Mouse (Mus musculus): ENCODE measurements around the gene Macc1. TPM values are rescaled to one million over a fixed set of nuclear protein-coding genes. Genes with fewer than 3 reads are reported as not detected.

Gene Macc1
- 0.04 TPM in 1 of 2 replicates, not detected in the other for polyA plus RNA-seq (2015; fragmentation: Nextera tagmentation; extraction: Ambion mirVana)

DNA sequence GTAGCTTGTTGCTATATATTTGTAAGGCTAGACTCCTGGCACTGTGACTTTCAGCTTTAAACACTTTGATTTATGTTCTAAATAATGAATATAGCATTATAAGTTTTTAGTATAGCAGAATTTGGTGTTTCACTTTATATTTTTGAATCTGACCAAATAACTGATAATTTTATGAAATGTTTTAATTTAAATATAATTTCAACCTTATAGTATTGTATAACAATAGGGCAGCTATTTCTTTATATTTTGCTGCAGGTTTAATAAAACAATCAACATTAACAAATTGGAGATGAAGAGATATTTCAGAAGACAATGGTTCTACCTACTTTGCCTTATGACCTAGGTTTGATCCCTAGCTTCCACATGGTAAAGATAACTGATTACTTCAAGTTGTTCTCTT lies at the start of gene Macc1:
TSS of gene Macc1 (plus strand) at position 301 of the 400 bp plus-strand sequence.
- H3K9ac ChIP-seq, result no peak within 1 kb of the TSS
- no peaks in the 10 kb centered on the region for H3K27me3 ChIP-seq
- no peak within 1 kb of the TSS for H3K27ac ChIP-seq (replicated peaks)
- no peak within 1 kb of the TSS for H3K4me3 ChIP-seq
- ATAC-seq (ENCODE audit: low FRiP score, low read depth), result no peak
- no peaks in the 10 kb centered on the region for H3K9me3 ChIP-seq
- H3K36me3 ChIP-seq, result no peaks in the 10 kb centered on the region
- no peak within 1 kb of the TSS for H3K4me2 ChIP-seq
- no peaks in the 10 kb centered on the region for H3K4me1 ChIP-seq (replicated peaks)

GRCm38 (mm10) chr12:119264506-119264905 lies 49.6 kb upstream of the Macc1 start:
- Histone ChIP-seq H3K36me3 (no peaks in the 10 kb centered on the region), H3K4me3 (no peak overlapping the region), H3K27ac (replicated peaks) (no peak overlapping the region), H3K4me1 (replicated peaks) (no peaks in the 10 kb centered on the region), H3K27me3 (no peaks in the 10 kb centered on the region), H3K4me2 (no peak overlapping the region), H3K9ac (no peak overlapping the region), H3K9me3 (no peaks in the 10 kb centered on the region)
- WGBS, result 95% methylated on average over 3 of the region's 3 CpGs
- ATAC-seq (ENCODE audit: low FRiP score, low read depth), result no peak

DNA sequence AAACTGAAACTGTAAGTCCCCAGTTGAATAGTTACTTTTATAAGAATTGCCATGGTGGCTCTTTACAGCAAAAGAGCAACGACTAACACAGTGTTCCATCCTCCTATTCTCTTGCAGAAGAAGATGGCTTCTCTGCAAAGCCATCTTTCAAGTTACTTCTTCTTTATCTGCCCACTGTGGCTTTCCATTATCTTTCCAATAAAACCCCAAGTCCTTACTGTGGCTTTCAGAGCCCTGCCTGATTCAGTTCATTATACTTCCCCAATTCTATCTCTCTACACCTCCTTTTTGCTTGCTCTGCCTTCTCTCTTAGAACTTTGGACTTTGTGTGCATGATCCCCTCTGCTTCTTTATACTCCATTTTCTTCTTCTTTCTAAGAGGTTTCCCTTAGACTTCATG lies 45.3 kb upstream of the Macc1 start:
- Histone ChIP-seq H3K4me3 (no peak overlapping the region), H3K9me3 (no peaks in the 10 kb centered on the region), H3K27ac (replicated peaks) (no peak overlapping the region), H3K9ac (no peak overlapping the region), H3K4me2 (no peak overlapping the region), H3K36me3 (no peaks in the 10 kb centered on the region), H3K27me3 (no peaks in the 10 kb centered on the region), H3K4me1 (replicated peaks) (no peaks in the 10 kb centered on the region)
- ATAC-seq (ENCODE audit: low FRiP score, low read depth), result no peak
- 71% methylated on average over 1 of the region's 1 CpGs for WGBS

GRCm38 (mm10) chr12:119270036-119270435 lies 44.0 kb upstream of the Macc1 start:
- WGBS, result 83% methylated on average over 2 of the region's 2 CpGs
- ATAC-seq (ENCODE audit: low FRiP score, low read depth), result no peak
- H3K9ac ChIP-seq, result no peak overlapping the region

DNA sequence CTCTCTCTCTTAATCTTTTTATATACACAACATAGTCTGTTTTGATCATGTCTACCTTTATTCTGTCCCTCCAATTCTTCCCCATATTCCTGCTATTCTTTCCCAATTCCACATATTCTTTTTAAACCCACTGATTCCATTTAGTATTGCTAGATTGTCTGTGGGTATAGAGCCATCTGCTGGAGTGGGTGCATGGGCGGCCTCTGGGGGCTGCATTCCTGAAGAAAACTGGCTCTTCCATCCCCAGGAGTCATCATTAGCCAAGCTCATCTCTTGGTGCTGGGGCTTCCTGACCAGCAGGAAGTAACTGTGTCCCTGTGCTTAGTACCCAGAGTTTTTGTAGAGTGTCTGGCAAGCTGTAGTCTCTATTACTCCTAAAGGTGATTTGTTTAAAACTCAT lies 42.1 kb upstream of the Macc1 start:
- Histone ChIP-seq H3K27me3 (no peaks in the 10 kb centered on the region), H3K4me2 (no peak overlapping the region), H3K4me1 (replicated peaks) (no peaks in the 10 kb centered on the region), H3K27ac (replicated peaks) (no peak overlapping the region), H3K36me3 (no peaks in the 10 kb centered on the region), H3K9me3 (no peaks in the 10 kb centered on the region), H3K4me3 (no peak overlapping the region), H3K9ac (no peak overlapping the region)
- 83% methylated on average over 1 of the region's 1 CpGs for WGBS
- no peak for ATAC-seq (ENCODE audit: low FRiP score, low read depth)

More at GRCm38 (mm10) chr12:119270036-119270435, 44.0 kb upstream of the Macc1 start:
- H3K4me3 ChIP-seq, result no peak overlapping the region
- H3K27me3 ChIP-seq, result no peaks in the 10 kb centered on the region
- H3K36me3 ChIP-seq, result no peaks in the 10 kb centered on the region
- H3K9me3 ChIP-seq, result no peaks in the 10 kb centered on the region
- no peaks in the 10 kb centered on the region for H3K4me1 ChIP-seq (replicated peaks)
- no peak overlapping the region for H3K4me2 ChIP-seq
- H3K27ac ChIP-seq (replicated peaks), result no peak overlapping the region

DNA sequence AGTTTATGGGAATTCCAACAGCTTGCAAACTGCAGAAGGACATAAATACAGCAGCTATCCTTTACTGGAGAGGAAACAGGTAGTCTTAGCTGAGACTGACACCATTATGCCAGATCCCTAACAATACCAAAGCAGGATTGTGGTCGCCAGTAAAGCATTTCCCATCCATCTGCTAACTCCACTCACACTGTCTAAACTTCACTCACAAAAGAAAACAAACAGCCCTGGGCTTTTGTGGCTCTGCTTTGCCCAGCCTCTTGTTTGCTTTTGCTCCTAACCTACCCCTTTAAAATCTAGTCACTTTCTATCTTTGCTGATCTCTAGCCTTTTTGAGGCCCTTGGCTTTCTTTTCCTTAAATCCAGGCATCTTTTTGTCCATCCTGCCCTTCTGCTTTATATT lies 40.5 kb upstream of the Macc1 start:
- Histone ChIP-seq H3K36me3 (no peaks in the 10 kb centered on the region), H3K4me3 (no peak overlapping the region), H3K4me2 (no peak overlapping the region), H3K27me3 (no peaks in the 10 kb centered on the region), H3K4me1 (replicated peaks) (no peaks in the 10 kb centered on the region), H3K27ac (replicated peaks) (no peak overlapping the region), H3K9ac (no peak overlapping the region), H3K9me3 (no peaks in the 10 kb centered on the region)
- ATAC-seq (ENCODE audit: low FRiP score, low read depth), result no peak
- WGBS, result 7% methylated on average over 1 of the region's 1 CpGs

- Histone ChIP-seq H3K4me1 (replicated peaks) (no peaks in the 10 kb centered on the region), H3K36me3 (no peaks in the 10 kb centered on the region), H3K4me2 (no peak overlapping the region), H3K27ac (replicated peaks) (no peak overlapping the region), H3K9ac (no peak overlapping the region), H3K27me3 (no peaks in the 10 kb centered on the region), H3K9me3 (no peaks in the 10 kb centered on the region), H3K4me3 (no peak overlapping the region)
- 75% methylated on average over 1 of the region's 1 CpGs for WGBS
- ATAC-seq (ENCODE audit: low FRiP score, low read depth), result no peak
These were observed 37.8 kb upstream of the Macc1 start for GRCm38 (mm10) chr12:119276282-119276681.

DNA sequence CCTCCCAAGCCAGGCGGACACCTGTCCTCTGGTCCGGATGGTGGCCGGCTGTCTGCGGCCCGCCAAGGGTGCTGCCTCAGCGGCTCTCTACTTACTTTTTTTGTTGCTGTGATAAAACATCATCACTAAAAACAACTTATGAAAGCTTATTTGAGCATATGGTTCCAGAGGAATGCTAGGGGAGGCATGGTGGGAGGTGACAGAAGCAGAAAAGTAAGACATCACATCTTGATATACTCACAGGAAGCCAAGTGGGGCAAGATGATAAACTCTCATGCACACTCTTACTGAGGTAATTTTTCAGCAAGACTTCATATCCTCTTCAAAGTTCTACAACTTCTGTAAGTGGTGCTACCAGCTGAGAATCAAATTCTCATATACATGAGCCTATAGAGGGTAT lies 22.5 kb upstream of the Macc1 start:
- WGBS, result 93% methylated on average over 6 of the region's 6 CpGs
- ATAC-seq (ENCODE audit: low FRiP score, low read depth), result no peak
- no peak overlapping the region for H3K9ac ChIP-seq

DNA sequence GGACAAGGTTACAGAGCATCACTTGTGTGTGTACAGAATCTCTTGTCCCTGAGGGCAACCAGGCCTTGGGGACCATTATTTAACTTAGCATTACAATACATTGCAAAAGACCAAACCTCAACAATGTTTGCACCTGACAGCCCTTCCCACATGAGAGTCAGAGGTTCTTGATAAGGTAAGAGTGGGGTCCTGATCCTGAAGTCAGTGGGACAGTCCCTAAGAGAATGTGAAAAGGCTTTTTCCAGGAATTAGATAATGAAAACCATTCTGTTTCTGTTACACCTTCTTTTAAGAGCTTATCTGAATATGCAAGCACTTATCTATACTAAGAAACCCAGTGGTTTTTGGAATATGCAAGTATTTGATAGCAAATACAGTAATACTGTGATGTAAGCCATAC lies 10.5 kb upstream of the Macc1 start:
- Histone ChIP-seq H3K9ac (no peak overlapping the region), H3K4me3 (no peak overlapping the region), H3K4me1 (replicated peaks) (no peaks in the 10 kb centered on the region), H3K9me3 (no peaks in the 10 kb centered on the region), H3K27ac (replicated peaks) (no peak overlapping the region), H3K27me3 (no peaks in the 10 kb centered on the region), H3K36me3 (no peaks in the 10 kb centered on the region), H3K4me2 (no peak overlapping the region)
- ATAC-seq (ENCODE audit: low FRiP score, low read depth), result no peak

More for the DNA sequence above, 22.5 kb upstream of the Macc1 start:
- no peaks in the 10 kb centered on the region for H3K4me1 ChIP-seq (replicated peaks)
- H3K27ac ChIP-seq (replicated peaks), result no peak overlapping the region
- no peak overlapping the region for H3K4me3 ChIP-seq
- no peaks in the 10 kb centered on the region for H3K36me3 ChIP-seq
- no peaks in the 10 kb centered on the region for H3K27me3 ChIP-seq
- no peak overlapping the region for H3K4me2 ChIP-seq
- H3K9me3 ChIP-seq, result no peaks in the 10 kb centered on the region

GRCm38 (mm10) chr12:119313014-119313763 lies 881 bp upstream of the Macc1 start:
- no peaks in the 10 kb centered on the region for H3K9me3 ChIP-seq
- no peak overlapping the region for H3K4me3 ChIP-seq
- 82% methylated on average over 3 of the region's 3 CpGs for WGBS
- ATAC-seq (ENCODE audit: low FRiP score, low read depth), result no peak
- H3K4me2 ChIP-seq, result no peak overlapping the region
- H3K36me3 ChIP-seq, result no peaks in the 10 kb centered on the region
- H3K27me3 ChIP-seq, result no peaks in the 10 kb centered on the region
- no peak overlapping the region for H3K27ac ChIP-seq (replicated peaks)
- H3K4me1 ChIP-seq (replicated peaks), result no peaks in the 10 kb centered on the region
- H3K9ac ChIP-seq, result no peak overlapping the region

GRCm38 (mm10) chr12:119318799-119319198 lies 4.7 kb downstream of the Macc1 start:
- no peak overlapping the region for H3K9ac ChIP-seq
- no peaks in the 10 kb centered on the region for H3K4me1 ChIP-seq (replicated peaks)
- WGBS, result 78% methylated on average over 1 of the region's 1 CpGs
- H3K36me3 ChIP-seq, result no peaks in the 10 kb centered on the region
- H3K4me2 ChIP-seq, result no peak overlapping the region
- no peak overlapping the region for H3K27ac ChIP-seq (replicated peaks)
- no peak overlapping the region for H3K4me3 ChIP-seq
- ATAC-seq (ENCODE audit: low FRiP score, low read depth), result no peak
- no peaks in the 10 kb centered on the region for H3K27me3 ChIP-seq
- H3K9me3 ChIP-seq, result no peaks in the 10 kb centered on the region

DNA sequence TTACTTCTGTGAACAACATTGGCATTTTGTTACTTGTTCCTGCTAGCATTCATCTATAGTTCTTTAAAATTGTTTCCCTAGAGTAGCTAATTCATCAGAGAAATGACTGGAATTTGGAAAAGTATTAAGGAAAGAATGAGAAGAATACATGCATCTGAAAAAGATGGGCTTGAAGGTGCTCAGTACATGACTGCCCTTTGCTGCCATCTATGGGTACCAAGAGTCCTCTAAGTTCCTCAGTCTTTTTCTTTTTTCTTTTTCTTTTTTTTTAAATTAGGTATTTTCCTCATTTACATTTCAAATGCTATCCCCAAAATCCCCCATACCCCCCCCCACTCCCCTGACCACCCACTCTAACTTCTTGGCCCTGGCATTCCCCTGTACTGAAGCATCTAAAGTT lies 11.3 kb downstream of the Macc1 start:
- Histone ChIP-seq H3K27ac (replicated peaks) (no peak overlapping the region), H3K4me1 (replicated peaks) (no peaks in the 10 kb centered on the region), H3K9ac (no peak overlapping the region), H3K27me3 (no peaks in the 10 kb centered on the region), H3K9me3 (no peaks in the 10 kb centered on the region), H3K4me3 (no peak overlapping the region), H3K36me3 (no peaks in the 10 kb centered on the region), H3K4me2 (no peak overlapping the region)
- no peak for ATAC-seq (ENCODE audit: low FRiP score, low read depth)

- no peaks in the 10 kb centered on the region for H3K36me3 ChIP-seq
- no peak overlapping the region for H3K4me3 ChIP-seq
- ATAC-seq (ENCODE audit: low FRiP score, low read depth), result no peak
- H3K27me3 ChIP-seq, result no peaks in the 10 kb centered on the region
- WGBS, result 90% methylated on average over 4 of the region's 4 CpGs
- no peaks in the 10 kb centered on the region for H3K4me1 ChIP-seq (replicated peaks)
- H3K9ac ChIP-seq, result no peak overlapping the region
- H3K27ac ChIP-seq (replicated peaks), result no peak overlapping the region
- no peak overlapping the region for H3K4me2 ChIP-seq
- H3K9me3 ChIP-seq, result no peaks in the 10 kb centered on the region
These were observed 16.6 kb downstream of the Macc1 start for GRCm38 (mm10) chr12:119330644-119331043.
